Mouse (Mus musculus) CH12.LX (cell line): ENCODE results near the gene H2-Ab1. TPM values are rescaled to one million over a fixed set of nuclear protein-coding genes. Genes with fewer than 3 reads are reported as not detected.
A peak's percentile ranks its signal among the peaks of the same experiment; 100 is the strongest.

Experiments used
- DNase-seq: peaks from one replicate; pipeline ENCODE4 v3.0.0-alpha.2; 2013; ENCODE audit errors: extremely low read depth
- H3K27ac ChIP-seq: 2 replicates; pipeline ENCODE4 v1.5.1; 2012; ENCODE audit warnings: low read depth, mild to moderate bottlenecking, control low read depth, moderate library complexity; ENCODE audit not compliant: insufficient read depth
- H3K27me3 ChIP-seq: replicated peaks from 2 replicates; pipeline ENCODE3; 2012; ENCODE audit warnings: inconsistent platforms
- H3K36me3 ChIP-seq, 2 experiments: replicated peaks in 1 of 2; 2 replicates each; pipeline versions ENCODE3 to v1.6.1; 2012; ENCODE audit warnings: inconsistent platforms in 1 of 2, low read length in 1 of 2, mild to moderate bottlenecking in 1 of 2, mixed read lengths in 1 of 2, moderate library complexity in 1 of 2; ENCODE audit not compliant: control insufficient read depth in 1 of 2, insufficient read depth in 1 of 2
- H3K4me1 ChIP-seq, 2 experiments: 2 replicates each; pipeline ENCODE4 v1.6.1; 2012; ENCODE audit warnings: inconsistent platforms in 1 of 2, moderate library complexity in 1 of 2; ENCODE audit not compliant: insufficient read depth in 2 of 2, control insufficient read depth in 1 of 2
- H3K4me2 ChIP-seq: 2 replicates; pipeline ENCODE4 v1.6.1; 2012; ENCODE audit warnings: low read depth, mild to moderate bottlenecking, control low read depth; ENCODE audit not compliant: poor library complexity, insufficient read depth, severe bottlenecking
- H3K4me3 ChIP-seq, 3 experiments: fragments of 150-350 bp in 1 of 3; sonication (generic) in 1 of 3; replicated peaks in 1 of 3; 2 replicates each; pipeline versions ENCODE3 to v1.5.1; 2011 to 2012; ENCODE audit warnings: low read depth in 2 of 3, low read length in 2 of 3, mild to moderate bottlenecking in 2 of 3, moderate library complexity in 2 of 3, control low read depth in 1 of 3, improper control_type of control experiment in 1 of 3, inconsistent platforms in 1 of 3, mixed read lengths in 1 of 3; ENCODE audit not compliant: poor library complexity in 1 of 3
- H3K79me2 ChIP-seq: replicated peaks from 2 replicates; pipeline ENCODE4 v1.6.1; 2012; ENCODE audit warnings: mild to moderate bottlenecking, moderate library complexity; ENCODE audit not compliant: control insufficient read depth, poor library complexity, insufficient read depth, severe bottlenecking; ENCODE audit errors: extremely low read depth
- H3K9ac ChIP-seq: 2 replicates; pipeline ENCODE4 v1.6.1; 2012; ENCODE audit warnings: low read depth, mild to moderate bottlenecking, control low read depth, moderate library complexity; ENCODE audit not compliant: insufficient read depth
- H3K9me3 ChIP-seq: replicated peaks from 2 replicates; pipeline ENCODE3; 2012; ENCODE audit warnings: low read length, inconsistent platforms, mixed read lengths
- BHLHE40 ChIP-seq: IDR thresholded peaks from 2 replicates; pipeline ENCODE4 v1.6.1; 2011; ENCODE audit warnings: mild to moderate bottlenecking, low read depth, low read length, improper control_type of control experiment
- CHD2 ChIP-seq: IDR thresholded peaks from 2 replicates; pipeline ENCODE4 v1.6.1; 2011; ENCODE audit warnings: low read length, improper control_type of control experiment
- CTCF ChIP-seq, 2 experiments: IDR thresholded peaks in 1 of 2; conservative IDR thresholded peaks in 1 of 2; 2 replicates each; pipeline ENCODE4 v1.5.1; 2011 to 2012; ENCODE audit warnings: low read depth in 2 of 2, low read length in 2 of 2, improper control_type of control experiment in 1 of 2, inconsistent platforms in 1 of 2, mild to moderate bottlenecking in 1 of 2, moderate library complexity in 1 of 2
- ELF1 ChIP-seq: IDR thresholded peaks from 2 replicates; pipeline ENCODE4 v1.6.1; 2014; ENCODE audit warnings: low read depth, mild to moderate bottlenecking, inconsistent platforms, low read length, improper control_type of control experiment
- EP300 ChIP-seq: IDR thresholded peaks from 2 replicates; pipeline ENCODE4 v1.6.1; 2011; ENCODE audit warnings: low read length, improper control_type of control experiment
- GABPA ChIP-seq: IDR thresholded peaks from 2 replicates; pipeline ENCODE4 v1.6.1; 2012; ENCODE audit warnings: low read depth, low read length, improper control_type of control experiment, inconsistent platforms; ENCODE audit not compliant: insufficient replicate concordance
- HCFC1 ChIP-seq: IDR thresholded peaks from 2 replicates; pipeline ENCODE4 v1.6.1; 2012; ENCODE audit warnings: low read depth, mild to moderate bottlenecking, inconsistent platforms, low read length, improper control_type of control experiment
- JUN ChIP-seq: IDR thresholded peaks from 2 replicates; pipeline ENCODE4 v1.6.1; 2011; ENCODE audit warnings: low read depth, mild to moderate bottlenecking, low read length, improper control_type of control experiment, moderate library complexity; ENCODE audit not compliant: insufficient read depth
- JUND ChIP-seq: conservative IDR thresholded peaks from 2 replicates; pipeline ENCODE4 v1.6.1; 2011; ENCODE audit warnings: low read depth, low read length, improper control_type of control experiment
- KAT2A ChIP-seq: IDR thresholded peaks from 2 replicates; pipeline ENCODE4 v1.6.1; 2012; ENCODE audit warnings: low read length, improper control_type of control experiment, inconsistent platforms; ENCODE audit not compliant: insufficient replicate concordance
- MXI1 ChIP-seq: IDR thresholded peaks from 2 replicates; pipeline ENCODE4 v1.6.1; 2011; ENCODE audit warnings: mild to moderate bottlenecking, low read depth, low read length, improper control_type of control experiment
- MYC ChIP-seq: IDR thresholded peaks from 2 replicates; pipeline ENCODE4 v1.6.1; 2011; ENCODE audit warnings: low read depth, mild to moderate bottlenecking, improper control_type of control experiment, low read length
- NRF1 ChIP-seq: IDR thresholded peaks from 2 replicates; pipeline ENCODE4 v1.6.1; 2014; ENCODE audit warnings: low read depth, mild to moderate bottlenecking, inconsistent platforms, low read length, improper control_type of control experiment, moderate library complexity
- POLR2AphosphoS2 ChIP-seq: IDR thresholded peaks from 2 replicates; pipeline ENCODE4 v1.6.1; 2011; ENCODE audit warnings: low read depth, low read length, improper control_type of control experiment
- RAD21 ChIP-seq: IDR thresholded peaks from 2 replicates; pipeline ENCODE4 v1.6.1; 2011; ENCODE audit warnings: low read depth, mild to moderate bottlenecking, low read length, improper control_type of control experiment, moderate library complexity
- RCOR1 ChIP-seq: conservative IDR thresholded peaks from 2 replicates; pipeline ENCODE4 v1.6.1; 2012; ENCODE audit warnings: low read depth, mild to moderate bottlenecking, inconsistent platforms, low read length, improper control_type of control experiment
- SMC3 ChIP-seq: IDR thresholded peaks from 2 replicates; pipeline ENCODE4 v1.6.1; 2011; ENCODE audit warnings: low read depth, low read length, improper control_type of control experiment
- TCF12 ChIP-seq: IDR thresholded peaks from 2 replicates; pipeline ENCODE4 v1.6.1; 2014; ENCODE audit warnings: low read depth, mild to moderate bottlenecking, inconsistent platforms, low read length, improper control_type of control experiment
- USF2 ChIP-seq: conservative IDR thresholded peaks from 2 replicates; pipeline ENCODE4 v1.6.1; 2011; ENCODE audit warnings: low read depth, low read length, improper control_type of control experiment
- ZKSCAN1 ChIP-seq: IDR thresholded peaks from 2 replicates; pipeline ENCODE4 v1.6.1; 2012; ENCODE audit warnings: low read depth, inconsistent platforms, low read length, improper control_type of control experiment, borderline replicate concordance
- dilution Hi-C: fragments of 300-500 bp; cut with MboI; formaldehyde crosslinking; loops from 2 replicates; pipeline ENCODE4 v1.14.3; 2020; ENCODE audit warnings: low sequenced_read_pairs; ENCODE audit not compliant: extremely low pct_unique_long_range_greater_than_20kb, extremely low pct_ligation_motif_present
- in situ Hi-C: fragments of 300-500 bp; cut with MboI; formaldehyde crosslinking; loops from 3 replicates; pipeline ENCODE4 v1.14.3; 2019; ENCODE audit warnings: low sequenced_read_pairs, low pct_ligation_motif_present, low pct_unique_long_range_greater_than_20kb, mixed read lengths
- polyA plus RNA-seq: library from polyadenylated mRNA; unstranded; fragments of >175 nt; gene quantifications from 2 replicates; pipeline ENCODE4 v1.2.1, GENCODE M21; 2012; ENCODE audit warnings: low read depth; ENCODE audit not compliant: insufficient read length
- total RNA-seq, 2 experiments: library from RNA; depleted of rRNA; stranded (reverse); fragments of 300-350 nt in 1 of 2; fragments of >200 nt in 1 of 2; gene quantifications; 2 replicates each; pipeline ENCODE4 v1.2.3; 2012 to 2014

H2-Ab1 gene
- total and polyA plus RNA-seq, 3 experiments = 114 to 699 (median 119) TPM

DNA sequence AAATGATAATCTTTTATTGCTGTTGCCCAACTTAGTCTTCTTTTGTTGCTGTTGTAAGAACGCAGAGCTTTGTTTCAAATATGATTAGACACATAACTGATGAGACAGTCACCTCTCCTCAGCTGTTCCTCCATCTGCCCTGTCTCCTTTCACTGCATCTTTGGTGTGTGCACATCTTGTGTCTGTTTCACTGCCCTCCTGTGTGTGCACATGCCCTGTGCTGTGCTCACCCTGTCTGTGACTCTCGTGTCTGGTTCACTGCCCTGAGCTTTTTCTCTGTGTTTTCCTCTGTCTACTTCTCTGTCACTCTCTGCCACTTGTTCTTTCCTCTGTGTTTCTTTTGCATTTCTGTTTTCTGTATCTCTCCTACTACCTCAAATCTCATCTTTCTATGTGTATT, 12.7 kb downstream of the H2-Ab1 start:
- in situ Hi-C loops (no loop called here), dilution Hi-C loops (no loop called here)
- Histone ChIP-seq H3K9me3 (no peaks in the 10 kb centered on the region), H3K4me3 (no peak overlapping the region), H3K4me1 (peaks cover 0 to 19% of the 10 kb centered on the region in 2 experiments; a peak in 2 of 4 replicates), H3K36me3 (peaks cover 21 to 45% of the 10 kb centered on the region in 2 experiments), H3K27ac (no peak overlapping the region), H3K9ac (no peak overlapping the region), H3K79me2 (no peaks in the 10 kb centered on the region), H3K4me2 (no peak overlapping the region), H3K27me3 (no peaks in the 10 kb centered on the region)
- DNase-seq = no peak
- no peak for TF ChIP-seq EP300
- TF ChIP-seq POLR2AphosphoS2 = no peak
- no peak for TF ChIP-seq BHLHE40
- TF ChIP-seq RCOR1 = no peak
- no peak for TF ChIP-seq NRF1
- no peak for TF ChIP-seq MXI1
- no peak for TF ChIP-seq MYC
- no peak for TF ChIP-seq CHD2
- TF ChIP-seq CTCF (conservative IDR thresholded peaks at IDR 0.05 in 1 of 2, IDR thresholded peaks at IDR 0.05 in 1 of 2; ENCODE audit: low read depth in 2 of 2, low read length in 2 of 2) = no peak
- no peak for TF ChIP-seq ZKSCAN1
- TF ChIP-seq KAT2A = no peak
- no peak for TF ChIP-seq GABPA
- TF ChIP-seq HCFC1 = no peak
- no peak for TF ChIP-seq JUND

DNA sequence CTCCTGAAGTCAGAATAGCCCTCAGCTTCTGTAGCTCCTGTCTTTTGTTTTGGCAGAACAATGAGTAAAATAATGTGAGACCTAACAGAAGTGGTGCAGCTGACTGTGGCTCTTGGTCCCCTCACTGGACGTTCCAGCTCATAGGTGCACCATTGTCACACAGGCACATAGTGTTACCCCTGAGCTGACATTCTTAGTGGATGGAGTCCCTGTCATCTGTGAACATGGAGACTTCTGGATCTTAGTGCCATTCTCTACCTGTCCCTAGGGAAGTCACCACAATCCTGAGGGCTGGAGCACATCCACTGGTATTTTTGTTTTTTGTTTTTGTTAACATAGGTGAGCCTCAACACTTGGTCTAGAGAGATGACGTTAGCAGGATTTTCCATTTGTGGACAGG, 13.5 kb downstream of the H2-Ab1 start:
- no peak for DNase-seq
- Histone ChIP-seq H3K9me3 (no peaks in the 10 kb centered on the region), H3K36me3 (peaks cover 21 to 45% of the 10 kb centered on the region in 2 experiments), H3K9ac (no peak overlapping the region), H3K4me3 (no peak overlapping the region), H3K79me2 (no peaks in the 10 kb centered on the region), H3K4me1 (peaks cover 0 to 19% of the 10 kb centered on the region in 2 experiments; a peak in 2 of 4 replicates), H3K27me3 (no peaks in the 10 kb centered on the region), H3K4me2 (no peak overlapping the region), H3K27ac (no peak overlapping the region)
- in situ Hi-C loops = no loop called here
- dilution Hi-C loops = no loop called here
- TF ChIP-seq CTCF (conservative IDR thresholded peaks at IDR 0.05 in 1 of 2, IDR thresholded peaks at IDR 0.05 in 1 of 2; ENCODE audit: low read depth in 2 of 2, low read length in 2 of 2) (peak in 1 of 2 experiments; percentile 33; a peak in 2 of 4 replicates), USF2 (no peak), TCF12 (no peak), NRF1 (no peak), ELF1 (no peak), RAD21 (peak; percentile 10), JUN (no peak), JUND (no peak), MYC (no peak), SMC3 (peak; percentile 33; the same call in 1 of the 2 replicates)
